Mouse (Mus musculus) CH12.LX (cell line): ENCODE measurements at regions not wholly inside any gene's neighbourhood (a gene's known extent, or its start where the extent isn't known, plus 50 kb on each side); places are given as distances from the start of the nearest gene placed in this dataset.

Experiments used
- ETS1 ChIP-seq: conservative IDR thresholded peaks from 2 replicates; pipeline ENCODE4 v1.6.1; 2012; ENCODE audit warnings: low read depth, mild to moderate bottlenecking, inconsistent platforms, low read length, improper control_type of control experiment, moderate library complexity
- GABPA ChIP-seq: IDR thresholded peaks from 2 replicates; pipeline ENCODE4 v1.6.1; 2012; ENCODE audit warnings: low read depth, low read length, improper control_type of control experiment, inconsistent platforms; ENCODE audit not compliant: insufficient replicate concordance
- KAT2A ChIP-seq: IDR thresholded peaks from 2 replicates; pipeline ENCODE4 v1.6.1; 2012; ENCODE audit warnings: low read length, improper control_type of control experiment, inconsistent platforms; ENCODE audit not compliant: insufficient replicate concordance
- MAZ ChIP-seq: IDR thresholded peaks from 2 replicates; pipeline ENCODE4 v1.6.1; 2012; ENCODE audit warnings: low read depth, mild to moderate bottlenecking, inconsistent platforms, low read length, improper control_type of control experiment, moderate library complexity
- MYC ChIP-seq: IDR thresholded peaks from 2 replicates; pipeline ENCODE4 v1.6.1; 2011; ENCODE audit warnings: low read depth, mild to moderate bottlenecking, improper control_type of control experiment, low read length
- POLR2A ChIP-seq: IDR thresholded peaks from 2 replicates; pipeline ENCODE4 v1.6.1; 2011; ENCODE audit warnings: low read depth, mild to moderate bottlenecking, improper control_type of control experiment, low read length
- POLR2AphosphoS2 ChIP-seq: IDR thresholded peaks from 2 replicates; pipeline ENCODE4 v1.6.1; 2011; ENCODE audit warnings: low read depth, low read length, improper control_type of control experiment

DNA sequence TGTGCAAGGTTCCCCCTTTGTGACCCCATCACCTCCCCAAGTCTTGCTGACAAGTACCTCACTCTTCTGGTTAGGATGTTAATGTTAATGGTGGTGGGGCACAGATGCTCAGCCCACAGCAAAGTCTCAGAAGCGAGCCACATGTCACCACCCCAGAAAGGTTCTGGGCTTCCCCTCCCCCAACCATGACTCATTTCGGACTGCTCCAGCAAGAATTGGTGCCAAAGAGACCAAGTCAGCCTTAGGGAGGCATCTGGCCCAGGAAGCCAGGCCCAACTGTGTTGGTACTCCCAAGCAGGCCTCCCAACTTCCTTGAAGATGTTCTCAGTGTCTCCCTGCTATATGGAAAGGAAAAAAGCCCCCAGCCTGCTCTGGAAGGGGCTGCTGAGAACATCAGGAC lies 67.8 kb upstream of the Nectin1 start:
- TF ChIP-seq POLR2A (no peak), POLR2AphosphoS2 (no peak), MYC (no peak), KAT2A (no peak), MAZ (no peak), ETS1 (no peak), GABPA (no peak)
